Mouse (Mus musculus): ENCODE data around the gene Gm21985. TPM values are rescaled to one million over a fixed set of nuclear protein-coding genes. Genes with fewer than 3 reads are reported as not detected.
"Not testable (repeated sequence)": the region's sequence is repeated elsewhere in the genome, so short reads cannot be mapped to it uniquely, and the experiment has no call there.

Gm21985 gene
- polyA plus RNA-seq, 1 experiment from 2014 or later = not detected

DNA sequence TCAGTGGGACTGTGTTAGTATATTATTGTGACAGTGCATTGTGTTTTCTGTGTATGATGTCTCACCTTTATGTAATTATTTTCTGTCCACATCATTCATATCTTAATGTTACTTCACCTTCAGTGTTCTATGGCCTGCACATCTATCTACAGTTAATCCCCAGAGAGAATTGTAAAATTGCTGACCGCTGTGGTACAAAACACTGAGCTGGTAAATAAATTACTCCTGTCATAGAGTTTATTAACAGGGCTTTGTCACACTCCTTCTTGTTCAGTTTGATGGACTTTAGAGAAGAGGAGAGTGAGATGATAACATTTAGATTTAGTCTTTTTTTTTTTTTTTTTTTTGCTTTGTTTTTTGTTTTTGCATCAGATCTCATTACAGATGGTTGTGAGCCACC lies 16.7 kb downstream of the Gm21985 start:
- DNase-seq (ENCODE audit: low spot score) (no peak), ATAC-seq (ENCODE audit: low FRiP score, low TSS enrichment) (no peak)
- Histone ChIP-seq H3K9ac (ENCODE audit: low read length) (no peak overlapping the region), H3K4me2 (replicated peaks; ENCODE audit: low read depth) (no peak overlapping the region), H3K36me3 (ENCODE audit: control insufficient read depth, insufficient read depth, low read length) (no peaks in the 10 kb centered on the region), H3K4me1 (replicated peaks; ENCODE audit: control insufficient read depth, insufficient read depth) (no peaks in the 10 kb centered on the region; the same call in 1 of the 2 replicates), H3K9me3 (ENCODE audit: control insufficient read depth, low read length) (no peaks in the 10 kb centered on the region), H3K4me3 (ENCODE audit: low read depth, low read length) (no peak overlapping the region), H3K27me3 (ENCODE audit: control insufficient read depth, insufficient read depth, low read length) (no peaks in the 10 kb centered on the region), H3K27ac (replicated peaks) (no peak overlapping the region)
- no peak for TF ChIP-seq CTCF (IDR thresholded peaks at IDR 0.05; ENCODE audit: low read depth)
- no peak for TF ChIP-seq EP300 (optimal IDR thresholded peaks at IDR 0.05)
- WGBS = 81% methylated on average over 1 of the region's 1 CpGs

DNA sequence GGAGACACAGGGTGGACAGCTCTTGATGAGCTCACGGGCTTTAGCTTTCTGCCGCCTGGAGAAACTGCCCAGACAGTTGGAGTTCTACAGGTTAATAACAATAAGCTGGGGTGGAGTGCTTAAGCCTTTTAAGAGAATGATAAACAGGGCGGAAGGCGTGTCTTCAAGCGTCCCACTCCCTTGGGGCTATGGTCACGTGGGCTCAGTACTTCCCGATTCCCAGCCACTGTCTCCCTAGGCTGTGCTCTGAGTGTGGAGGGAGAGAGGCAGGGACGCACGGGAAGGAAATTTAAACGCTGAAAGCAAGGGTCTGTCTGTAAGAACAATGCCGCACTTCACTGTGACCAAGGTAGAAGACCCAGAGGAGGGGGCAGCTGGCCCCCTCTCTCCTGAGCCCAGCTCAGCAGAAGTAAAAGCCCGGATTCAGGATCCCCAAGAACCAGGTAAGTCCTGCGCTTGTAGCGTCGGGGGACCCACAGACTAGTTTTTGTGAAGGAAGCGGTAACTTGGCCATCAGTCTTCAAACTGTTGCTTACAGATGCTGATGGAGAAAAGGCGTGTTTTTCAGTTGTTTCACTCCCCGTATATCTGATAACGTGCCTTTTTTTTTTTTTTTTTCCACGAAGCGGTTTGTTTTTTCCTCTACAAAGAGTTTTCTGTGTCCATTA lies 18.4 kb downstream of the Gm21985 start:
- no peak for TF ChIP-seq CTCF (IDR thresholded peaks at IDR 0.05; ENCODE audit: low read depth)
- no peak for TF ChIP-seq EP300 (optimal IDR thresholded peaks at IDR 0.05)
- 1% methylated on average over 21 of the region's 21 CpGs for WGBS
- peak; percentile 69 for DNase-seq (ENCODE audit: low spot score)

DNA sequence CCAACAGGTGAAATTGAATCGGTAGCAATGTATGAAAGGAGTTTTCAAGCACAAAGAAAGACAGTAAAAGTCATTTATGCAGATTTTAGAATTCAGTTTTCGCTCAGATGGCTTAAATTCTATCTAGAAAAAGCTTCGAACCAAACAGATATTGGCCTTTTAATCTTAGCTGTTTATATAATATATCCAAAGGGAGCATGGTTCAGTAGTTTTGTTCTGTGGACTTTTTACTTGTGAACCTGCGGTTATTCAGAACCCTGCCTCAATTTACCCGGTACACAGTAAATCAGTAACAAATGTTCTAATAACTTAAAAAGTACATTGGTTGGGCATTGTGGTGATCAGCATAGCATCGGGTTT lies 18.9 kb downstream of the Gm21985 start:
- Histone ChIP-seq H3K27me3 (ENCODE audit: control insufficient read depth, insufficient read depth, low read length) (no peaks in the 10 kb centered on the region), H3K27ac (replicated peaks) (no peak overlapping the region), H3K9me3 (ENCODE audit: control insufficient read depth, low read length) (no peaks in the 10 kb centered on the region), H3K4me1 (replicated peaks; ENCODE audit: control insufficient read depth, insufficient read depth) (no peaks in the 10 kb centered on the region; the same call in 1 of the 2 replicates), H3K4me2 (replicated peaks; ENCODE audit: low read depth) (peak overlapping the region; percentile 89), H3K36me3 (ENCODE audit: control insufficient read depth, insufficient read depth, low read length) (no peaks in the 10 kb centered on the region), H3K4me3 (ENCODE audit: low read depth, low read length) (peak overlapping the region; percentile 58), H3K9ac (ENCODE audit: low read length) (no peak overlapping the region; the same call in 1 of the 2 replicates)
- WGBS = 35% methylated on average over 6 of the region's 6 CpGs
- DNase-seq (ENCODE audit: low spot score) = no peak
- no peak for TF ChIP-seq EP300 (optimal IDR thresholded peaks at IDR 0.05)
- no peak for TF ChIP-seq CTCF (IDR thresholded peaks at IDR 0.05; ENCODE audit: low read depth)
- no peak for ATAC-seq (ENCODE audit: low FRiP score, low TSS enrichment)

More for the DNA sequence above, 18.4 kb downstream of the Gm21985 start:
- H3K4me2 ChIP-seq (replicated peaks; ENCODE audit: low read depth) = peak overlapping the region; percentile 89
- peak overlapping the region; percentile 59; the same call in 1 of the 2 replicates for H3K27ac ChIP-seq (replicated peaks)
- H3K9ac ChIP-seq (ENCODE audit: low read length) = peak overlapping the region; percentile 65
- H3K9me3 ChIP-seq (ENCODE audit: control insufficient read depth, low read length) = no peaks in the 10 kb centered on the region
- ATAC-seq (ENCODE audit: low FRiP score, low TSS enrichment) = peak; percentile 94
- peak overlapping the region; percentile 58 for H3K4me3 ChIP-seq (ENCODE audit: low read depth, low read length)
- H3K36me3 ChIP-seq (ENCODE audit: control insufficient read depth, insufficient read depth, low read length) = no peaks in the 10 kb centered on the region
- H3K4me1 ChIP-seq (replicated peaks; ENCODE audit: control insufficient read depth, insufficient read depth) = no peaks in the 10 kb centered on the region; the same call in 1 of the 2 replicates
- no peaks in the 10 kb centered on the region for H3K27me3 ChIP-seq (ENCODE audit: control insufficient read depth, insufficient read depth, low read length)

DNA sequence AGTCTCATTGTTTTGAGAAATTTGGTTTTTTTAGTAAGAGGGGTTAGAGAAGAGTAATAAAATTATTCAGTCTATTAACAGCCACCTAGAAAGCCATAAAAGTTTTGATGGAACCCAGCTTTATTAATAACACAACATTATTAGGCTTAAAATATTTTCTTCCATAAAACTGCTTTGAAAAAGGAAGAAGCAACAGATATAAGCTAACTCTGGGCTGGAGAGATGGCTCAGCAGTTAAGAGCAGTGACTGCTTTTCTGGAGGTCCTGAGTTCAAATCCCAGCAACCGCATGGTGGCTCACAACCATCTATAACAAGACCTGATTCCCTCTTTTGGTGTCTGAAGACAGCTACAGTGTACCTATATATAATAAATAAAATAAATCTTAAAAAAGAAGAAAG lies 19.9 kb downstream of the Gm21985 start:
- not testable (repeated sequence) for H3K4me3 ChIP-seq (ENCODE audit: low read depth, low read length); ATAC-seq (ENCODE audit: low FRiP score, low TSS enrichment); H3K4me2 ChIP-seq (replicated peaks; ENCODE audit: low read depth); H3K27me3 ChIP-seq (ENCODE audit: control insufficient read depth, insufficient read depth, low read length); H3K36me3 ChIP-seq (ENCODE audit: control insufficient read depth, insufficient read depth, low read length); H3K4me1 ChIP-seq (replicated peaks; ENCODE audit: control insufficient read depth, insufficient read depth); H3K9me3 ChIP-seq (ENCODE audit: control insufficient read depth, low read length); H3K27ac ChIP-seq (replicated peaks); H3K9ac ChIP-seq (ENCODE audit: low read length); DNase-seq (ENCODE audit: low spot score)
- 97% methylated on average over 1 of the region's 1 CpGs for WGBS

DNA sequence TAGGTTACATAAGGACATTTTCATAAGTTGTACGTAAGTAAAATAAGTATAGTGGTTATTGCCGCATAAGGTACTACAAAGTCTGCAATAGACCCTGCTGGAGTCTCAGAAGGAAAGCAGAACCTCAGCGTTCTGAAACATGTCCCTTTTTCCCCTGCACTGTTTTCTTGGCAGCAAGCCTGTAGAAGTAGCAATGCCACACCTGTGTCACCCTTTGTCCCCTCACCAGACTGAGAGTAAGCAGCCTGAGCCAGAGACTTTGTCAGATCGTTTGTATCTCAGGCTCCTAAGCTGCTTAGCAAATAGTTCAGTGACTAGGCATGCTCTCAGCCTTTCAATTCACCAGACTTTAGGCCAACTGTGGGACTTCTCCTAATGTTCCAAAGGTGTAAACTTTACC lies 20.9 kb downstream of the Gm21985 start:
- no peak overlapping the region for H3K27ac ChIP-seq (replicated peaks)
- WGBS = 44% methylated on average over 4 of the region's 4 CpGs
- DNase-seq (ENCODE audit: low spot score) (peak; percentile 63), ATAC-seq (ENCODE audit: low FRiP score, low TSS enrichment) (peak; percentile 87)
- no peak for TF ChIP-seq EP300 (optimal IDR thresholded peaks at IDR 0.05)
- no peak for TF ChIP-seq CTCF (IDR thresholded peaks at IDR 0.05; ENCODE audit: low read depth)
- no peaks in the 10 kb centered on the region for H3K9me3 ChIP-seq (ENCODE audit: control insufficient read depth, low read length)
- H3K9ac ChIP-seq (ENCODE audit: low read length) = no peak overlapping the region
- H3K36me3 ChIP-seq (ENCODE audit: control insufficient read depth, insufficient read depth, low read length) = no peaks in the 10 kb centered on the region
- no peaks in the 10 kb centered on the region; the same call in 1 of the 2 replicates for H3K4me1 ChIP-seq (replicated peaks; ENCODE audit: control insufficient read depth, insufficient read depth)
- no peak overlapping the region for H3K4me3 ChIP-seq (ENCODE audit: low read depth, low read length)
- H3K27me3 ChIP-seq (ENCODE audit: control insufficient read depth, insufficient read depth, low read length) = no peaks in the 10 kb centered on the region
- no peak overlapping the region for H3K4me2 ChIP-seq (replicated peaks; ENCODE audit: low read depth)

DNA sequence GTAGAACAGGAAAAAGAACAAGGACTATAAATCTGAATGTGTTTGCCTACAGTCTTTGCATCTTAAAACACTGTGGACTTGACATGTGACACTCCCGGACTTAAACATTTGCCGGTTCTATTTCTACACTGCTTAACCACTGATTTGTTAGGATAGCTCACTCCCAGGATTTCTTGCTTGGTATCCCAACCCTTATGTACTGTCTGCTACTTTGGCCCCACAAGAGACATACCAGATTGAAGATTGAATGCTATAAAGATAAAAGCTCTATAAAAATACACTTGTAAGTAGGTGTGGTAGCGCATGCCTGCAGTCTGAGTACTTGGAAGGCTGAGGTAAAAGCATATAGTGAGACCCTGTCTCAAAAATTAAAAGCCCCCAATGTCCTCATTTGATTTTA lies 23.4 kb downstream of the Gm21985 start:
- Histone ChIP-seq H3K4me1 (replicated peaks; ENCODE audit: control insufficient read depth, insufficient read depth) (no peaks in the 10 kb centered on the region; the same call in 1 of the 2 replicates), H3K4me3 (ENCODE audit: low read depth, low read length) (no peak overlapping the region), H3K4me2 (replicated peaks; ENCODE audit: low read depth) (no peak overlapping the region), H3K27me3 (ENCODE audit: control insufficient read depth, insufficient read depth, low read length) (no peaks in the 10 kb centered on the region), H3K9me3 (ENCODE audit: control insufficient read depth, low read length) (no peaks in the 10 kb centered on the region), H3K36me3 (ENCODE audit: control insufficient read depth, insufficient read depth, low read length) (no peaks in the 10 kb centered on the region), H3K27ac (replicated peaks) (no peak overlapping the region), H3K9ac (ENCODE audit: low read length) (no peak overlapping the region)
- no peak for ATAC-seq (ENCODE audit: low FRiP score, low TSS enrichment)
- 76% methylated on average over 3 of the region's 3 CpGs for WGBS
- TF ChIP-seq EP300 (optimal IDR thresholded peaks at IDR 0.05) (no peak), CTCF (IDR thresholded peaks at IDR 0.05; ENCODE audit: low read depth) (no peak)
- no peak for DNase-seq (ENCODE audit: low spot score)

Measured in stomach, postnatal 0 days (tissue).